Mouse (Mus musculus) brain, embryonic 14.5 days (tissue): ENCODE measurements around the gene Sstr2.
A peak's percentile ranks its signal among the peaks of the same experiment; 100 is the strongest.

ENCODE experiments used
- CTCF ChIP-seq: fragments of 200-500 bp; IDR thresholded peaks from 2 replicates; pipeline ENCODE4 v1.5.1; 2012; ENCODE audit warnings: inconsistent platforms, mild to moderate bottlenecking, moderate library complexity, borderline replicate concordance; ENCODE audit not compliant: insufficient read depth, insufficient read length; ENCODE audit errors: extremely low read depth
- POLR2A ChIP-seq: fragments of 200-500 bp; IDR thresholded peaks from 2 replicates; pipeline ENCODE4 v1.6.1; 2012; ENCODE audit warnings: mild to moderate bottlenecking, inconsistent platforms, borderline replicate concordance; ENCODE audit not compliant: poor library complexity, insufficient read depth, insufficient read length, severe bottlenecking; ENCODE audit errors: extremely low read depth

GRCm38 (mm10) chr11:113618672-113619419 is at the start of gene Sstr2:
- TF ChIP-seq CTCF (no peak), POLR2A (peak; percentile 43; the same call in 1 of the 2 replicates)
